Mouse (Mus musculus) intestine, embryonic 16.5 days (tissue): ENCODE measurements at regions not wholly inside any gene's neighbourhood (a gene's known extent, or its start where the extent isn't known, plus 50 kb on each side); places are given as distances from the start of the nearest gene placed in this dataset.

ENCODE experiments used
- ATAC-seq: fragments of 200-750 bp; cut with Nextera tagmentation; 2 replicates; pipeline ENCODE4 v1.8.0; 2017; ENCODE audit warnings: moderate TSS enrichment, moderate library complexity
- H3K27ac ChIP-seq: fragments of 300-500 bp; sonication (generic); 2 replicates; pipeline ENCODE4 v1.5.1; 2014; ENCODE audit warnings: mild to moderate bottlenecking, low read length
- H3K27me3 ChIP-seq: fragments of 300-500 bp; sonication (generic); replicated peaks from 2 replicates; pipeline ENCODE4 v1.6.1; 2014; ENCODE audit warnings: low read length, control low read depth, mixed read lengths; ENCODE audit not compliant: control insufficient read depth, insufficient read depth
- H3K36me3 ChIP-seq: fragments of 300-500 bp; sonication (generic); 2 replicates; pipeline ENCODE4 v1.6.1; 2014; ENCODE audit warnings: low read length, control low read depth; ENCODE audit not compliant: control insufficient read depth, insufficient read depth
- H3K4me1 ChIP-seq: fragments of 300-500 bp; sonication (generic); 2 replicates; pipeline ENCODE4 v1.6.1; 2014; ENCODE audit warnings: low read length, control low read depth, mixed read lengths; ENCODE audit not compliant: control insufficient read depth, insufficient read depth
- H3K4me2 ChIP-seq: fragments of 300-500 bp; sonication (generic); 2 replicates; pipeline ENCODE4 v1.6.1; 2014; ENCODE audit warnings: low read depth, low read length, control low read depth
- H3K4me3 ChIP-seq: fragments of 300-500 bp; sonication (generic); 2 replicates; pipeline ENCODE4 v1.5.1; 2014; ENCODE audit warnings: mild to moderate bottlenecking, low read length
- H3K9ac ChIP-seq: fragments of 300-500 bp; sonication (generic); 2 replicates; pipeline ENCODE4 v1.6.1; 2014; ENCODE audit warnings: low read depth, low read length
- H3K9me3 ChIP-seq: fragments of 300-500 bp; sonication (generic); 2 replicates; pipeline ENCODE4 v1.6.1; 2016; ENCODE audit warnings: low read length, control low read depth; ENCODE audit not compliant: control insufficient read depth
- WGBS: fragments of 180-500 bp; shearing (Covaris S2); extraction: QIAGEN DNeasy Blood & Tissue Kit; methylation state at CpG from one replicate; pipeline ENCODE4 v1.1.7; 2014; 5-methylcytosine and 5-hydroxymethylcytosine counted together

DNA sequence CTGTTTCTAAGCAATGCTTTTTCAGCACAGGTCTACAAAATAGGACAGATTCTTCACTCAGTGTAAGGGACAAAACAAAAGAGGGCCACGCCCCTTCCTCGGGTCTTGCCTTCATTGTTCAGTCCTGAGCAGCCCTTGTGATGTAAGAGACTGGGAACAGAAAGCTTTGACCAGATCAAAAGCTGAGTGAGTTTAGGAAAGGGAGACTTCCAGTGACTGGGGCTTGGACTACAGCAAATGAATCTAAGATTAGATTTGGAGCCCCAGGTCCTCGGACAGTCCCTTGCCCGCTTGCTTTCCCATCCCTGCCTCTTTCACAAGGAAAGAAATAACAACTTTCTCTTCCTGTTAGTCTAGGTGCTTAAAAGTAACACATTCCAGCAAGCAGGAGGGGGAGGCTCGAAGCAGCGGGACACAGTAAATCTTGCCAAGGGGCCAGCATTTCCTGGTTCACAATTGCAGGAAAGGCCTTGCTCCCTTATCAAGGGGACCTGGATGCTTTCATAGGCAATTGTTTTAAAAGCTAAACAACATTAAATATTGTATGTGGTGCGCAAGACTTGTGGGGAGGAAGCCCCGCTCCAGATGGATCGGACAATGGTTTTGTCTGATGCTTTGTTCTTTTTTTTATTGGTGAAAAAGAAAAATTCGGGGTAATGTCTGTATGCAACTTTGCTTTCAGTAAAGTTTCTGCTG, 333.4 kb downstream of the Fat4 start:
- Histone ChIP-seq H3K9me3 (no peaks in the 10 kb centered on the region), H3K27me3 (no peaks in the 10 kb centered on the region), H3K4me1 (no peaks in the 10 kb centered on the region), H3K9ac (no peak overlapping the region), H3K4me2 (no peak overlapping the region), H3K36me3 (no peaks in the 10 kb centered on the region), H3K4me3 (no peak overlapping the region), H3K27ac (peak overlapping the region; percentile 50; the same call in 1 of the 2 replicates)
- WGBS: 48% methylated on average over 10 of the region's 10 CpGs
- peak; percentile 33; the same call in 1 of the 2 replicates for ATAC-seq

DNA sequence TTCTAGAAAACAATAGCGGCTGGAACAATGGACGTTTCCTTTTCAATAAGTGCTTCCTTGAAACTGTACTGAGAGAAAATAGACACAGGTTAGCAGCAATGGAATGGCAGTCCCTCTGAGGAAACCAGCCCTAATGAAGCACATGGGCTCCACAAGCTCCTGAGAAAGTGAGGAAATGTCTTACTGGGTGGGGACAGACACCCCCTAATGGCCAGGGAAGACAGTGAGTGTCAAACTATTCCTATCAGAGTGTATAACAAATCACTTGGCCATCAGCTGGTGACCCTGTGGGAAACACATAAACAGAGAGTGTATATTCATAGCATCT, 333.9 kb downstream of the Fat4 start:
- Histone ChIP-seq H3K27me3 (no peaks in the 10 kb centered on the region), H3K4me2 (no peak overlapping the region), H3K27ac (no peak overlapping the region), H3K4me1 (no peaks in the 10 kb centered on the region), H3K9ac (no peak overlapping the region), H3K9me3 (no peaks in the 10 kb centered on the region), H3K36me3 (no peaks in the 10 kb centered on the region), H3K4me3 (no peak overlapping the region)
- WGBS: 43% methylated on average over 2 of the region's 2 CpGs
- peak; percentile 52 for ATAC-seq

DNA sequence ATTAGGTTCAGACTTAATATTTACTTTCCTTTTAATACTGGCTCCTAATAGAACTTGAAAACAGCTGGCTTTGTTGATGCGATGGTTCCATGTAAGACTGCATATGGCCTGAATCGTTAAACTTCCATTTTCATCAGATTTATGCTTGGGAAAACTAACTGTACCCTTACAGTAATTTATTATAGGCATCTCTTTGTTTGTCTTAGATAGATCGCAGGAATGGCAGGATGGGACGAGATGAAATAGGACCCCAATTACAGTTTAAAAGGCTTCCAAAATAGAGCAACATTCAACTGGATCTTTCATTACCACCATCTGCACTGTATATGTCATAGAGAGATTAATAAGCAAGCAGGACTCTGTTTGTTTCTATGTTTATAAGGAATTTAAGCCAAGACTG, 335.3 kb downstream of the Fat4 start:
- ATAC-seq: peak; percentile 62
- no peaks in the 10 kb centered on the region for H3K4me1 ChIP-seq
- H3K4me3 ChIP-seq: no peak overlapping the region
- no peaks in the 10 kb centered on the region for H3K27me3 ChIP-seq
- no peak overlapping the region for H3K9ac ChIP-seq
- no peak overlapping the region for H3K27ac ChIP-seq
- WGBS: 51% methylated on average over 4 of the region's 4 CpGs
- no peaks in the 10 kb centered on the region for H3K9me3 ChIP-seq
- H3K4me2 ChIP-seq: no peak overlapping the region
- H3K36me3 ChIP-seq: no peaks in the 10 kb centered on the region

DNA sequence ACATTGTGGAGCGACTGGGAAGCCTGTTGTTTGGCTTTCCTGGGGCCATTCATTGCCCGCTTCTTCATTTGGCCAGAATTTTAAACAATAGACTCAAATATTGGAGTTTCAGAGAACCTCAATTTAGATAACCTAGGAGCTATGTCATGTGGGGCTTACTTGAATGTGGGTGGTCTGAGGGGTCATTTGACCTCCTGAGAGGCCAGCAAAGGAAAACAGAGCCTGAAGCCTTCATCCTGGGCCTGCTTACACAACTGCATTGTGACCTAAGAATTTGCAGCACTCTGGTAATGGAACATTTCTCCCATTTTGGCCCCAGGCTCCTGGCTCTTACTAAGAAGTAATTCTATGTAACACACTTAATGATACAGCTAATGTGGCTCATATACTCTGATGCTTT, 348.2 kb downstream of the Fat4 start:
- Histone ChIP-seq H3K9ac (no peak overlapping the region), H3K4me2 (no peak overlapping the region), H3K4me3 (no peak overlapping the region), H3K9me3 (no peaks in the 10 kb centered on the region), H3K27ac (no peak overlapping the region), H3K36me3 (no peaks in the 10 kb centered on the region), H3K4me1 (no peaks in the 10 kb centered on the region), H3K27me3 (no peaks in the 10 kb centered on the region)
- WGBS: 64% methylated on average over 2 of the region's 2 CpGs
- ATAC-seq: no peak

DNA sequence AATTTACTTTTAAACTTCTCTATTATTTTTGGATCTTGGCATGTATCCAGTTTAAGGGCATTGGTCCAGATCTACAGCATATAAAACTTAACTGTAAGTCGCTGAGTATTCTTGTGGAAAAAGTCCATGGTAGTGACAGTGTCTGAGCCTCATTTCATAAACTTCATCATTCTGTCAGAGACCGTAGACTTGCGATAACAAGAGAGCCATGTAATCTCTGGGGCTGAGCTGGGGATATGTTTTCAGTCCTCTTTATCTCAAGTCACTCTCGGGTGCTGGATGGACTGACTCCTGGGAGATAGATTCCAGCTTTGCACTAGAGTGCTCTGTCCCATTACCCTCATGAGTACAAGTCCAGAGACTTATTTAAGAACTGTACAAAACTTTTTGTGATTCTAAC, 362.0 kb downstream of the Fat4 start:
- no peaks in the 10 kb centered on the region for H3K9me3 ChIP-seq
- ATAC-seq: no peak
- H3K4me1 ChIP-seq: peaks cover 5% of the 10 kb centered on the region
- no peak overlapping the region for H3K4me2 ChIP-seq
- no peak overlapping the region for H3K4me3 ChIP-seq
- H3K36me3 ChIP-seq: no peaks in the 10 kb centered on the region
- no peak overlapping the region for H3K9ac ChIP-seq
- WGBS: 56% methylated on average over 4 of the region's 4 CpGs
- no peak overlapping the region for H3K27ac ChIP-seq
- no peaks in the 10 kb centered on the region for H3K27me3 ChIP-seq

DNA sequence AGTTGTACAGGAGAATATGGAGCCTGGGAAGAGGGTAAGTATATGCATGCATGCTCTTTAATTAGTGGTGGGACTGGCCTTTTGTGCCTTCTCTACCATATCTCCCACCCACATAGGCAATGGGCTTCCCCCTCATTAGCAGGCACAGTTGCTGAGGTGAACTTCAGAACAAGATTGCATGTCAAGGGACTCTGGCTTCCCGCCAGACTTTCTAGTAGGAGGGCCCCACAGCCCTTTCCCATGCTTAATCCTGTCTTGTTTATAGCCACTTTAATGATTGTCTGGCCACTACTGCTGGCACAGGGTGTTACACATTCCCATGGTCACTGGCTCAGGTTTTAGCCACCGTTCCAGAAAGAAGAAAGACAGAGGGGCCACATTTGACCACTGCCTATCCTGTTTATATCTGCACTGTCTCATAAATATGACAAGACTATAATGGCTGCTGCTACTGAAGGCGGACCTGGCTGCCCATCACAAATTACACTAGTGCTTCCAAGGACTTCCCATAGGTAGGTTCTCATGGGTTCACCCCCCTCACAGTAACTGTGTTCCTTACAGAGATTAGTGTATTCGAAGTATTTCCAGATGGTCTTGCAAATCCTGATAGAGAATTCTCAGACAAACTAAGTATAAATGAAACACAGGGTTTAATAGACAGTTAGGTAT, 362.6 kb downstream of the Fat4 start:
- Histone ChIP-seq H3K9me3 (no peaks in the 10 kb centered on the region), H3K9ac (no peak overlapping the region), H3K4me3 (no peak overlapping the region), H3K27ac (no peak overlapping the region), H3K36me3 (no peaks in the 10 kb centered on the region), H3K4me1 (peaks cover 5% of the 10 kb centered on the region), H3K27me3 (no peaks in the 10 kb centered on the region), H3K4me2 (no peak overlapping the region)
- WGBS: 47% methylated on average over 4 of the region's 4 CpGs
- no peak for ATAC-seq

DNA sequence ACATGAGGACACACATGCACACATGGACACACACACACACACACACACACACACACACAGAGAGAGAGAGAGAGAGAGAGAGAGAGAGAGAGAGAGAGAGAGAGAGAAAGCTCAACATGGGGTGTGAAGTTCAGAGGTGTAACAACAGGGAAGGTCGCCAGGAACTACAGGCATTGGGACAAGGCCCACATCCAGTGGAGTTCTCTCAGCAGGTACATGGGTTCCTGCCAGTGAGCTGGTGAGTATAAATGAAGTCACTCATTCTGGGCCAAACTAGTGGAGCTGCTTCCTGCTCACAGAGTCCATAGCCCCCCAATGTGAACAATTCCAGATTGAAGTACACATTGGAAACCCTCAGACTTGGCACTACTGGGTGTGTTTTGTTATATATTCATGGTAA, 366.3 kb downstream of the Fat4 start:
- Histone ChIP-seq H3K36me3 (no peaks in the 10 kb centered on the region), H3K4me1 (peaks cover 5% of the 10 kb centered on the region), H3K9me3 (no peaks in the 10 kb centered on the region), H3K27me3 (no peaks in the 10 kb centered on the region), H3K4me3 (no peak overlapping the region), H3K27ac (no peak overlapping the region), H3K4me2 (no peak overlapping the region), H3K9ac (no peak overlapping the region)
- ATAC-seq: no peak
- 81% methylated on average over 1 of the region's 1 CpGs for WGBS

DNA sequence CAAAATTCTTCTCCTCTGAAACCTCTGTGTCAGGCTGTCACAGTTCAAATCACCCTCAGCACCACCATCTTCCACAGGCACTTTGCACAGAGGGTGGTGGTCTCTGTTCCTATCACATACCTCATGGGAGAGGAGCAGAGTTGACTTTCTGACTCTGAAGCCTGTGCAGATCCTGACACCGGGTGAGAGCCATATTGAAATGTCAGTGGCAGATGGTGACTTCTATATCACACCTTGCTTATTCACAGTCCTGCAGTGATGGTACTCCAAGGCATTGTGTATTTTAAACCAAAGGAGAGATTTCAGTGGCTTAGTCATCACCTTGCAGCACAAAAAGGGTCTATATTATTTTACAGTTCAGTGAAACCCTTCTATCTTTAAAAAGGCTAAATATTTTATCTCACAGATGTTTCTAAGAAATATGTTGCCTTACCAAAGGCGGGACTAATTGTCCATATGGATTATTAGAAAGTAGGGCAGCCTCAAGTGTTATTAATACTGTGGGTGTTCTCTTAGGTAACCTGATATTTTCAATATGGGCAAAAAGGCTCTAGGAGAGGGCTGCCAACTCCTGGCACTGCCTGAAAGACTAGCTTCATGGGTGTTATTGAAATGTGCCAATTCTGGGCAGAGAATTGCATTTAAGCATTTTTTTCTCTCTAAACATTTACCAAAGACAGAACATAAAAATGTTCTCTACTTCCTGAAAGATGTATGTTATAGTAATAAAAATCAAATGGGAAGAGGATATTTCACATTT, 378.1 kb downstream of the Fat4 start:
- Histone ChIP-seq H3K27me3 (no peaks in the 10 kb centered on the region), H3K9me3 (no peaks in the 10 kb centered on the region), H3K27ac (no peak overlapping the region), H3K4me1 (no peaks in the 10 kb centered on the region), H3K9ac (no peak overlapping the region), H3K36me3 (no peaks in the 10 kb centered on the region), H3K4me2 (no peak overlapping the region), H3K4me3 (no peak overlapping the region)
- no peak for ATAC-seq
- WGBS: 87% methylated on average over 2 of the region's 2 CpGs

DNA sequence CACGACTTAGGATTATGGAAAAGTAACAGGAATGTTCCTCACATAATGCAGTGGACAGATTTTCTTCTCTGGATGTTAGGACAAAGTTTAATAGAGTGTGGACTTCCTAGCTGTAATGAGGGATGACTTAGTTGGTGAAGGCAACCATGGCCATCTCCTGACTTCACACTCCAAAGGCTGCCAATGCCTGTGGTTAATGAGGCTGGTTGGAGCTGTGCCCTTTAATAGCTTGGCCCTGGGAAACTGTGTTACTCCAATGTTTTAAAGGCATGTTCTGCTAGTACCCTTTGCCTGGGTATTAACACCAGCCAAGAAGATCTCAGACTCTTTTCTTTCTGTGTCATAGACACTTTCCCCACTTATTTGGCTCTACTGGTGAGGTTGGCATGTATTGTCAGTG, 378.9 kb downstream of the Fat4 start:
- no peaks in the 10 kb centered on the region for H3K4me1 ChIP-seq
- no peak overlapping the region for H3K9ac ChIP-seq
- H3K36me3 ChIP-seq: no peaks in the 10 kb centered on the region
- no peak overlapping the region for H3K4me3 ChIP-seq
- H3K27ac ChIP-seq: no peak overlapping the region
- WGBS: 86% methylated on average over 1 of the region's 1 CpGs
- no peaks in the 10 kb centered on the region for H3K27me3 ChIP-seq
- H3K4me2 ChIP-seq: no peak overlapping the region
- no peaks in the 10 kb centered on the region for H3K9me3 ChIP-seq
- no peak for ATAC-seq
